Mouse (Mus musculus) lung, postnatal 4 days (tissue): ENCODE data around the gene Gfra1.
A peak's percentile ranks its signal among the peaks of the same experiment; 100 is the strongest.

ENCODE experiments used
- DNase-seq, 2 experiments: peaks; one replicate each; pipeline ENCODE4 v3.0.0; 2021

Gfra1 gene

GRCm38 (mm10) chr19:58441785-58442184 is 13.9 kb downstream of the Gfra1 start:
- no peak for DNase-seq

- DNase-seq: no peak
Observed at GRCm38 (mm10) chr19:58441246-58441645, 14.5 kb downstream of the Gfra1 start.

GRCm38 (mm10) chr19:58438762-58439161 is 16.9 kb downstream of the Gfra1 start:
- DNase-seq: no peak

- no peak for DNase-seq
Observed at GRCm38 (mm10) chr19:58437441-58438071, 18.2 kb downstream of the Gfra1 start.

- no peak for DNase-seq
Observed at GRCm38 (mm10) chr19:58436874-58437273, 18.8 kb downstream of the Gfra1 start.

GRCm38 (mm10) chr19:58435877-58436276 is 19.8 kb downstream of the Gfra1 start:
- no peak for DNase-seq

GRCm38 (mm10) chr19:58432840-58433239 is 22.9 kb downstream of the Gfra1 start:
- no peak for DNase-seq

GRCm38 (mm10) chr19:58428546-58428945 is 27.2 kb downstream of the Gfra1 start:
- DNase-seq: no peak

- no peak for DNase-seq
Observed at GRCm38 (mm10) chr19:58427348-58427747, 28.4 kb downstream of the Gfra1 start.

GRCm38 (mm10) chr19:58424928-58425327 is 30.8 kb downstream of the Gfra1 start:
- no peak for DNase-seq

GRCm38 (mm10) chr19:58424179-58424578 is 31.5 kb downstream of the Gfra1 start:
- no peak for DNase-seq

- no peak for DNase-seq
Observed at GRCm38 (mm10) chr19:58422916-58423493, 32.7 kb downstream of the Gfra1 start.

GRCm38 (mm10) chr19:58419685-58420084 is 36.0 kb downstream of the Gfra1 start:
- peak in 1 of 2 experiments; percentile 29 for DNase-seq

GRCm38 (mm10) chr19:58419278-58419677 is 36.4 kb downstream of the Gfra1 start:
- no peak for DNase-seq

- DNase-seq: no peak
Observed at GRCm38 (mm10) chr19:58415173-58415572, 40.5 kb downstream of the Gfra1 start.

GRCm38 (mm10) chr19:58414733-58415132 is 41.0 kb downstream of the Gfra1 start:
- no peak for DNase-seq

GRCm38 (mm10) chr19:58413290-58413689 is 42.4 kb downstream of the Gfra1 start:
- DNase-seq: peak; percentile 79 to 82

GRCm38 (mm10) chr19:58412811-58413210 is 42.9 kb downstream of the Gfra1 start:
- DNase-seq: no peak

GRCm38 (mm10) chr19:58406726-58407125 is 49.0 kb downstream of the Gfra1 start:
- DNase-seq: no peak

GRCm38 (mm10) chr19:58400224-58400623 is 55.5 kb downstream of the Gfra1 start:
- no peak for DNase-seq

- DNase-seq: no peak
Observed at GRCm38 (mm10) chr19:58399166-58399565, 56.5 kb downstream of the Gfra1 start.

GRCm38 (mm10) chr19:58396604-58396984 is 59.1 kb downstream of the Gfra1 start:
- no peak for DNase-seq

GRCm38 (mm10) chr19:58395785-58396603 is 59.7 kb downstream of the Gfra1 start:
- DNase-seq: no peak

GRCm38 (mm10) chr19:58393121-58393520 is 62.6 kb downstream of the Gfra1 start:
- no peak for DNase-seq
